Mouse (Mus musculus) right cerebral cortex, postnatal 25 days (tissue): ENCODE data around the gene Myo1d.

Source experiments
- DNase-seq: peaks from one replicate; pipeline ENCODE4 v3.0.0; 2022

The Myo1d gene

GRCm38 (mm10) chr11:80779527-80780344 is at the start of gene Myo1d:
Myo1d (minus strand) TSS chr11:80780025.
- peak; percentile 87 for DNase-seq

- no peak for DNase-seq
Observed at GRCm38 (mm10) chr11:80821794-80822193, 42.0 kb upstream of the Myo1d start.

GRCm38 (mm10) chr11:80821296-80821695 is 41.5 kb upstream of the Myo1d start:
- peak; percentile 34 for DNase-seq

GRCm38 (mm10) chr11:80820085-80820484 is 40.3 kb upstream of the Myo1d start:
- no peak for DNase-seq

GRCm38 (mm10) chr11:80818060-80818697 is 38.4 kb upstream of the Myo1d start:
- peak; percentile 62 for DNase-seq

- no peak for DNase-seq
Observed at GRCm38 (mm10) chr11:80815354-80815753, 35.5 kb upstream of the Myo1d start.

GRCm38 (mm10) chr11:80811156-80811555 is 31.3 kb upstream of the Myo1d start:
- no peak for DNase-seq

GRCm38 (mm10) chr11:80809993-80810821 is 30.4 kb upstream of the Myo1d start, which contains the start of gene Tmem98:
Tmem98 (plus strand) TSS chr11:80810175.
- no peak for DNase-seq

GRCm38 (mm10) chr11:80809666-80809992 is 29.8 kb upstream of the Myo1d start:
- no peak for DNase-seq

GRCm38 (mm10) chr11:80808551-80809070 is 28.8 kb upstream of the Myo1d start:
- no peak for DNase-seq

- DNase-seq, result no peak
Observed at GRCm38 (mm10) chr11:80802706-80803105, 22.9 kb upstream of the Myo1d start.

GRCm38 (mm10) chr11:80799979-80800378 is 20.2 kb upstream of the Myo1d start:
- DNase-seq, result no peak

GRCm38 (mm10) chr11:80795431-80795830 is 15.6 kb upstream of the Myo1d start:
- no peak for DNase-seq

GRCm38 (mm10) chr11:80794290-80794689 is 14.5 kb upstream of the Myo1d start:
- DNase-seq, result no peak

- no peak for DNase-seq
Observed at GRCm38 (mm10) chr11:80793386-80793785, 13.6 kb upstream of the Myo1d start.

GRCm38 (mm10) chr11:80791677-80792432 is 12.0 kb upstream of the Myo1d start:
- no peak for DNase-seq

GRCm38 (mm10) chr11:80790413-80790812 is 10.6 kb upstream of the Myo1d start:
- DNase-seq, result no peak

GRCm38 (mm10) chr11:80789647-80790240 is 9.9 kb upstream of the Myo1d start:
- DNase-seq, result no peak

GRCm38 (mm10) chr11:80785672-80786071 is 5.8 kb upstream of the Myo1d start:
- DNase-seq, result no peak

- no peak for DNase-seq
Observed at GRCm38 (mm10) chr11:80784294-80784743, 4.5 kb upstream of the Myo1d start.

GRCm38 (mm10) chr11:80783460-80783859 is 3.6 kb upstream of the Myo1d start:
- no peak for DNase-seq

- DNase-seq, result no peak
Observed at GRCm38 (mm10) chr11:80781535-80781934, 1.7 kb upstream of the Myo1d start.
